Mouse (Mus musculus) MEL-GATA-1-ER (cell line): ENCODE measurements around the gene Slc22a3.

ENCODE experiments used
- DNase-seq: peaks from one replicate; pipeline ENCODE4 v3.0.0-alpha.2; 2012; ENCODE audit warnings: low read depth; ENCODE audit errors: extremely low read depth

The Slc22a3 gene

GRCm38 (mm10) chr17:12507654-12508204 lies at the start of gene Slc22a3:
TSS of gene Slc22a3 (minus strand) at chr17:12507704.
- DNase-seq = peak; percentile 81

DNA sequence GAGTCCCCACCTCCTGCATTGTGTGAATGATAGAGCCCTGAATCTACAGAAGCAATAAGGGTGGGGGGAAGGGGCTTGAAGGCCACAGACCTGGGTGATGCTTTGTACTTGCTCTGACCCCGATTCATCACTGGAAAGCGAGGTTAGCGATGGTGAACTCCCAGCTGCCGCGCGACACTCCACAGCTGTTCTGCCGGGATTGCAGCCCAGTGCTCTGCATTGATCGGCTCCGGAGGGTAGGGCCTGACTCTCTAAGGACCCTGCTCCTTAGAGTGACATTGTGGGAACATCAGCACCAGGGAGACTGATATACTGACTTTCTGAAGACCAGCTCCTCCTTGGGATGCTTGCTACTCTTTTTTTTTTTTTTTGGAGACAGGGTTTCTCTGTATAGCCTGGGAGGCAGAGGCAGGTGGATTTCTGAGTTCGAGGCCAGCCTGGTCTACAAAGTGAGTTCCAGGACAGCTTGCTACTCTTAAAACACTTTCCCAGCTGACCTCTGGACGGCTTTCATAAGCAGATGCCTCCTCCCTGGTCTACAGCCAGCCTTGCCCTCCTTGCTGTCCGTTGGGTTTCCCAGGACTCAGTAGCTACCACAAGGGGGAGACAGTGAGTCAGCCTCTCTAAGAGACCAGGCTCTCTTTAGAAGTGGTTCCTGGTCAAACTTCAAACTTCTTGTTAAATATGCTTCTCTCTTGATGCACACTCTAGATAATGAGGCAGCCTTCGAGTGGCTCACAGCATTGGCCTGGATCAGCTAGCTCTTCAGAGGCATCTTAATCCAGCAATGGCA lies 27.0 kb upstream of the Slc22a3 start:
- peak; percentile 42 for DNase-seq

DNA sequence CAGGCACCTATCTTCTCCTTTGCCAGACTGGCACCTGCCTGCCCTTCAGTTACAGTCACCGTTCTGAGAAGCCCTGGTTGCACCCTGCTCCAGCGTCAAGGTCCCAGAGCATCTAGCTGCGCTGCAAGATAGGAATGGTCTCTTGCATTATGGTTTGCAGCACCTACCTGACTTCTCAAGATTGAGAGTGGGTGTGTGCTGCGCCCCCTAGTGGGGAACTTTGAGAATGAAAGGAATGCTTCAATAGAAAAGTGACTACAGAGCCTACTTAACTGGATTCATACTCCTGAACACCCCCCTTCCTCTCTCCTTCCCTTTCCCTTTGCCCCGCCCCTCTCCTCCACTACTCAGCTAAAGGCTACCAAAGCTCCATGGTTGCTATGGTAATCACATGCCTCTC lies 24.6 kb upstream of the Slc22a3 start:
- peak; percentile 62 for DNase-seq

DNA sequence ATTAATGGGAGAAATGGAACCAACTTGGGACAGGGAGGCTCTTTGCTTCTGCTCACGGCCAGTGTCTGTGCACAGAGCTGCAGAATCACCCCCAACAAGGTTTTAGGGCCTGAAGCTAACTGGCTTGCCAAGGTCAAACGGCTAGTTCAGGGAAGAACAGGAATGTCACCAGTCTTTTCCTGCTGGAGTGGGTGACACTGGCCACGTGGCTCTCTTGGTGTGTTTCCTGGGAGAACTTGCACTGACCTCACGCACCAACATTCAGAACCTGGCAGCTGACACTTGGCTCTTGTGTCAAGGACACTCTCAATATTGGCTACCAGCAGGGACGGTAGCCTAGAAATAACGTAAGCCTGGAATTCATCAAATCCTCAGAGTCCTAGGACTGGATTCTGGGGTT lies 22.6 kb upstream of the Slc22a3 start:
- no peak for DNase-seq

DNA sequence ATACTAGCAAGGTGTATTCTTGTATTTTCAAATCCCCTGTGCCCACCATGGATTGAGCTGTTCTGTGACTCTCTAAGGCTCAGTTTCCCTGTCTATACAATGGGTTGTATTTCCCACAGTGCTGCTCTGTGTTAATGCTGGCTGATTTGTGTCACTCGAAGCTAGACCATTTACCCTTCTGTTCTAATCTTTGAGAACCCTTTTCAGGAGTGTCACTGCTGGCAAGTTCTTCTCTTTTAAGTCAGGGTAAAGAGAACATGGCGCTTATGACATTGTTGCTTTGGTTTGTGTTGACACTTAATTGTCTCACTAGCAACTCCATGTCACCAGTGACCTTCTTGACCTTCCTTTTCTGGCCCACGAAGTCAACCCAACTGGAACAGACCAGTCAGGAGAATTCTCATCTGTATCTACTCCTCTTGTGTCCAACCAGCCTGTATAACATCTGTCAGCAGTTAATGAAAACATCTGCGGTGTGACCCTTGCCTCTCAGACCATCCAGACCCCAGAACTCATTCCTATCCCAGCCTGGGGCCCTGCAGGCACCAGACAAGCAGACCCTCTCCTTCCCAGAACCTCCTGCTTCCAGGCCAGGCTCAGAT lies 22.0 kb upstream of the Slc22a3 start:
- no peak for DNase-seq

DNA sequence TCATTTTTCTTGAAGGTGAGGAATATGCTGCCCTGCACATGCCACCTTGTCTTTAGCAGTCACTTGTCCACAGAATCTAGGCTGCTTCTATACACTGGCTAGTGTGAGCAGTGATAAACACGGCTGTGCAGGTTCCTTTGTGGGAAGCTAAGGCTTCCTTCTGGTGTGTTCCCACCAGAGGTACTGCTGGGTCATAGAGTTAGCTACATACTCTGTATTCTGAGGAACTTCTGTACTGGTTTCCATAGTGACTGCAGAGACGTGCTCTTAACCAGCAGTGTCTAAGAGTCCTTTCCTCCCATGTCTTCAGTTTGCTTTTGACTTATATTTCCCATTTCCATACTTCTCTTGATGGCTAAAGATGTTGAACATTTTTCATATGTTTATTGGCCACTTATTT lies 11.6 kb upstream of the Slc22a3 start:
- no peak for DNase-seq

- DNase-seq = no peak
These were observed 10.7 kb upstream of the Slc22a3 start for GRCm38 (mm10) chr17:12518194-12518593.

- DNase-seq = no peak
These were observed 6.5 kb upstream of the Slc22a3 start for GRCm38 (mm10) chr17:12513997-12514396.

- peak; percentile 96 for DNase-seq
These were observed 5.8 kb upstream of the Slc22a3 start for GRCm38 (mm10) chr17:12513107-12513923.

GRCm38 (mm10) chr17:12511193-12511592 lies 3.7 kb upstream of the Slc22a3 start:
- no peak for DNase-seq

GRCm38 (mm10) chr17:12508376-12508775 lies 872 bp upstream of the Slc22a3 start:
- DNase-seq = no peak

- no peak for DNase-seq
These were observed 471 bp downstream of the Slc22a3 start for GRCm38 (mm10) chr17:12506903-12507563.

DNA sequence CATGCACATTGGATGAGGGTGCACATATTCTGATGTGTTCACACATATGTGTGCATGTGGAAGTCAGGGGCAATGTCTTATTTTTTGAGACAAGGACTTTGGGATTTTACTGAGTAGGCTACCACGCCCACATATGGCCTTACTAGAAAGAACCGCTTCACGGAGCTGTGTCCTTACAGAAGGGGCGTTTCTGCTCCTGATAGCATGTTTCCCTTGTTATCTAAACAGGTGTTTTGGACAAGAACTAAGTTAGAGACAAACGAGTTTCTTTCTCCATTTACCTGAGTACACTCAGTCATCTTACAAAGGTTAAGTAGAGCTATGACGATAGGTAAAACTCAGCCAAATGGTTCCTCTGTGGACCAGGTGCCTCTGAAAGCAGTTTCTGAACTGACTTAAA lies 1.8 kb downstream of the Slc22a3 start:
- no peak for DNase-seq

- DNase-seq = no peak
These were observed 8.1 kb downstream of the Slc22a3 start for GRCm38 (mm10) chr17:12499426-12499825.

GRCm38 (mm10) chr17:12495558-12495957 lies 11.9 kb downstream of the Slc22a3 start:
- no peak for DNase-seq

GRCm38 (mm10) chr17:12491591-12491990 lies 15.9 kb downstream of the Slc22a3 start:
- no peak for DNase-seq

GRCm38 (mm10) chr17:12489888-12490287 lies 17.6 kb downstream of the Slc22a3 start:
- DNase-seq = no peak

DNA sequence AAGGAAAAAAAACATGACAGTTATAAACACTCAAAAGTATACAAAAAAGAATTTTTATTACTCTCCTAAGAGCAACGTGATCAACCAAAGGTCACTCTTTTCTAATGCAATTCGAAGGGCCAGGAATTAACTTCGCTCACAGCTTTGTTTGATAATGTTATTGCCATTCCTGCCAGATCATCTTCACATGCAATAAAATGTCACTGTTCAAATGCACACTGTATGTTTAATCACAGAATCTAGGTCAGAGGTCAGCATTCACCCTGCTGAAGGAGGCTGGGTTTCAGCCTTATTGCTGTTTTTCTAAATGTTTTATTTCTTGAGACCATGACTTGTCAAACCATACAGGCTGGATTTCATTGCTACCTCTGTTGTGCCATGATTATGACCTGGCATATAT lies 21.8 kb downstream of the Slc22a3 start:
- DNase-seq = no peak

GRCm38 (mm10) chr17:12479416-12479815 lies 28.1 kb downstream of the Slc22a3 start:
- DNase-seq = no peak

- no peak for DNase-seq
These were observed 32.9 kb downstream of the Slc22a3 start for GRCm38 (mm10) chr17:12474509-12475083.

DNA sequence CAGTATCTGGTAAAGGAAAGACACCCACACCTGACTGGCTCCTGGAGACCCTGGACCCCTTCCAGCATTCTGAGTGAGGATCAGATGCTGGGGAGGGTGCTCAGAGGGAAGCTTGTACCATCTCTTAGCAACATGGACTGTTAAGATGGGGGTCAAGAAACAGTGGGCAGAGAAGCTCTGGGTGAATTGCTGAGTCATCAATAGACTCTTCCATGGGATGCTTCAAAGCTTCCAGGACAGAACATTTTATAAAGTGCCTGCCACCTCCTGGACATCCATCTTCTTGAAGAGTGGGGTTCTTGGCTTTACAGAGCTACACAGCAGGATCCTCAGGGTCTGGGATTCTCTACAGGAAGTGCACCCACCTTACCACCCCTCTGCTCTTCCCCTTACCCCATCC lies 35.0 kb downstream of the Slc22a3 start:
- no peak for DNase-seq
